ENCODE assay signal across 9 mouse cellular contexts in genomic region chr2:75137983-75138745, GRCm38 (mm10).
A peak's percentile ranks its signal among the peaks of the same experiment; 100 is the strongest.
DNase-seq lines count a peak whose midpoint lies in the region; ATAC-seq and TF ChIP-seq lines count a peak whose summit lies in the region.
"Had no signal": no experiment of that assay in that cellular context is flagged by ENCODE, and none has a peak within 500 bp of the region (broad histone marks: within the 10 kb centered on the region; RNA-seq: fewer than 3 reads in every experiment).

No protein-coding gene starts in this region.

- peak; percentile 97; the same call in 1 of the 2 replicates for TF ChIP-seq CTCF in heart, adult 2 months (IDR thresholded peaks at IDR 0.05)
- TF ChIP-seq CTCF in testis, adult 2 months (IDR thresholded peaks at IDR 0.05; ENCODE audit: control insufficient read depth, insufficient read depth, insufficient replicate concordance, low read depth, low read length): peak; percentile 57

- H3K9me3 ChIP-seq in limb, embryonic 13.5 days: no peaks in the 10 kb centered on the region
- no peaks in the 10 kb centered on the region for H3K9me3 ChIP-seq in midbrain, embryonic 14.5 days (ENCODE audit: control insufficient read depth, low read length)
- H3K9me3 ChIP-seq: G1E had no signal

- H3K4me1 ChIP-seq in heart, adult 2 months (ENCODE audit: control insufficient read depth, insufficient read depth, low read length): no peaks in the 10 kb centered on the region
- H3K4me1 ChIP-seq in limb, embryonic 13.5 days: peaks cover 18% of the 10 kb centered on the region
- H3K4me1 ChIP-seq in midbrain, embryonic 14.5 days (ENCODE audit: control insufficient read depth, insufficient read depth, low read length): peaks cover 6% of the 10 kb centered on the region; the same call in 1 of the 2 replicates
- H3K4me1 ChIP-seq in testis, adult 2 months (ENCODE audit: control insufficient read depth, insufficient read depth, low read length): peaks cover 7% of the 10 kb centered on the region

- H3K27ac ChIP-seq in heart, adult 2 months: no peak overlapping the region
- H3K27ac ChIP-seq in limb, embryonic 13.5 days: no peak overlapping the region
- no peak overlapping the region for H3K27ac ChIP-seq in midbrain, embryonic 14.5 days (replicated peaks; ENCODE audit: low read depth, low read length)
- peak overlapping the region; percentile 49; the same call in 1 of the 2 replicates for H3K27ac ChIP-seq in testis, adult 2 months (ENCODE audit: control insufficient read depth, insufficient read depth, low read depth, low read length)

- peak overlapping the region; percentile 44 for H3K4me3 ChIP-seq in heart, adult 2 months
- H3K4me3 ChIP-seq in limb, embryonic 13.5 days: peak overlapping the region; percentile 38
- H3K4me3 ChIP-seq in midbrain, embryonic 14.5 days (replicated peaks; ENCODE audit: low read depth, low read length): peak overlapping the region; percentile 35
- peak overlapping the region; percentile 70 for H3K4me3 ChIP-seq in testis, adult 2 months (ENCODE audit: control insufficient read depth, low read depth, low read length)

- H3K9ac ChIP-seq in heart, adult 2 months (ENCODE audit: low read depth, low read length): no peak overlapping the region
- no peak overlapping the region for H3K9ac ChIP-seq in limb, embryonic 13.5 days
- H3K9ac ChIP-seq in midbrain, embryonic 14.5 days (replicated peaks; ENCODE audit: low read length): peak overlapping the region; percentile 36

- no peaks in the 10 kb centered on the region for H3K36me3 ChIP-seq in heart, adult 2 months (ENCODE audit: control insufficient read depth, insufficient read depth, low read length)
- no peaks in the 10 kb centered on the region for H3K36me3 ChIP-seq in limb, embryonic 13.5 days
- H3K36me3 ChIP-seq in midbrain, embryonic 14.5 days (ENCODE audit: control insufficient read depth, insufficient read depth, low read length): no peaks in the 10 kb centered on the region
- no peaks in the 10 kb centered on the region for H3K36me3 ChIP-seq in testis, adult 2 months (ENCODE audit: control insufficient read depth, insufficient read depth, low read length)
- H3K36me3 ChIP-seq: G1E had no signal

- peak overlapping the region; percentile 69 for H3K4me2 ChIP-seq in limb, embryonic 13.5 days (replicated peaks)
- H3K4me2 ChIP-seq in midbrain, embryonic 14.5 days (ENCODE audit: low read length): peak overlapping the region; percentile 78

- intact Hi-C loops in heart, adult 2 months (cut with DNase I): loop anchor here (1.0 to 10.0 kb wide), 5 partner anchors 83 to 436 kb away; no protein-coding TSS in a partner anchor

- DNase-seq in layer of hippocampus, adult 18-20 months (ENCODE audit: low spot score in 2 of 2): peak; percentile 16 to 46
- DNase-seq in layer of hippocampus, adult 9-10 months (ENCODE audit: low spot score): no peak
- DNase-seq in embryo, embryonic 11 days: peak; percentile 83
- peak; percentile 63 to 85 for DNase-seq in heart, adult 2 months
- DNase-seq in kidney, adult 18-20 months: peak; percentile 81
- peak; percentile 84 for DNase-seq in midbrain, embryonic 14.5 days

- 11% methylated on average over 29 of the region's 29 CpGs for WGBS in heart, adult 2 months
- WGBS in limb, embryonic 13.5 days: under 1% methylated on average over 29 of the region's 29 CpGs
- WGBS in midbrain, embryonic 14.5 days: 3% methylated on average over 29 of the region's 29 CpGs

- no peak for TF ChIP-seq POLR2A in heart, adult 2 months (IDR thresholded peaks at IDR 0.05; ENCODE audit: insufficient read depth, low read depth, low read length)
- TF ChIP-seq POLR2A in testis, adult 2 months (IDR thresholded peaks at IDR 0.05; ENCODE audit: control insufficient read depth, low read depth, low read length): no peak

- no peaks in the 10 kb centered on the region for H3K79me2 ChIP-seq in heart, adult 2 months (replicated peaks; ENCODE audit: control insufficient read depth, insufficient read depth, low read length)

- ATAC-seq in limb, embryonic 13.5 days (ENCODE audit: low FRiP score, low read depth): peak; percentile 78
- no peak for ATAC-seq in midbrain, embryonic 14.5 days (ENCODE audit: low FRiP score, low TSS enrichment)

- TF ChIP-seq EP300 in heart, adult 2 months (IDR thresholded peaks at IDR 0.05; ENCODE audit: insufficient read depth, low read depth, low read length): no peak

- peaks cover 5% of the 10 kb centered on the region; the same call in 1 of the 2 replicates for H3K27me3 ChIP-seq in heart, adult 2 months (ENCODE audit: control insufficient read depth, insufficient read depth, low read length)
- H3K27me3 ChIP-seq in limb, embryonic 13.5 days: peaks cover 85% of the 10 kb centered on the region
- peaks cover 63% of the 10 kb centered on the region for H3K27me3 ChIP-seq in midbrain, embryonic 14.5 days (ENCODE audit: control insufficient read depth, insufficient read depth, low read length)
- H3K27me3 ChIP-seq in testis, adult 2 months (ENCODE audit: control insufficient read depth, insufficient read depth, low read length): no peaks in the 10 kb centered on the region; the same call in 1 of the 2 replicates
